Mouse (Mus musculus) brain, embryonic 14.5 days (tissue): ENCODE results near the gene Apba2.

Source experiments
- CTCF ChIP-seq: fragments of 200-500 bp; IDR thresholded peaks from 2 replicates; pipeline ENCODE4 v1.5.1; 2012; ENCODE audit warnings: inconsistent platforms, mild to moderate bottlenecking, moderate library complexity, borderline replicate concordance; ENCODE audit not compliant: insufficient read depth, insufficient read length; ENCODE audit errors: extremely low read depth
- POLR2A ChIP-seq: fragments of 200-500 bp; IDR thresholded peaks from 2 replicates; pipeline ENCODE4 v1.6.1; 2012; ENCODE audit warnings: mild to moderate bottlenecking, inconsistent platforms, borderline replicate concordance; ENCODE audit not compliant: poor library complexity, insufficient read depth, insufficient read length, severe bottlenecking; ENCODE audit errors: extremely low read depth

DNA sequence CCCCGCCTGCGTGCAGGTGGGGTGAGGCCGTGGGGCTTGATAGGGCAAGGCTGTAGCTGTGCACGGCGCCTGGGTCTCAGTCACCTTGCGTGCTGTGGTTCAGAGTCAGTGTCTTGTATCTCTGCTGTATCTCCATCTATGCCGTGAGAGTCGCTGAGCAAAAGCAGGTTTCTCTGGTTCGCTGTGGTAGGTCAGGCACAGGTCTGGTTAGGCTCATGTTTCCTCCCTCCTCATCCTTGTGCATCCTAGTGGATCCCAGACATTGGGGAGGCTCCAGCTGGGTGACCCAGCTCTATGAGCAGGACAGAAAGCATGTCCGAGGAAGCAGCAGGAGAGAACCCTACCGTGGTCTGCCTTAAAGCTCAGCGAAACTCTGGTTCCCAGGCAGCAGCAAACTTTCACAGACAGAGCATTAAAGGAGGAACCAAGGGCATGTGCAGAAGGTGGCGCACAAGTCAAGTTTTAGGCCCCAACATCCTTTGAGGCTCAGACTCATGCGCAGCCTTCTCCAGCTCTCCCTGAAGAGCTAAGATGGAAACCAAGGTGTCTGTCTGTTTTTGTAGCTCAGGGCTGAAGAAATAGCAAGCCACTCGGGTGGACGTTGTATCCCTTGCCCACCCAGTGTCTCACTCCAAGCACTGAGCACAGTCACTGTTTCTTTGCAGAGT is 51.2 kb downstream of the Apba2 start:
- TF ChIP-seq CTCF (peak; percentile 3; the same call in 1 of the 2 replicates), POLR2A (no peak)
